Mouse (Mus musculus): ENCODE results near the gene AI467606. TPM values are rescaled to one million over a fixed set of nuclear protein-coding genes. Genes with fewer than 3 reads are reported as not detected.

Gene AI467606
- polyA plus RNA-seq, 1 experiment from 2014 or later = 1.8 TPM

- WGBS = 88% methylated on average over 4 of the region's 4 CpGs
- no peak overlapping the region for H3K4me3 ChIP-seq
- H3K27ac ChIP-seq = no peak overlapping the region
- H3K9ac ChIP-seq = no peak overlapping the region
- H3K4me2 ChIP-seq = no peak overlapping the region
- no peaks in the 10 kb centered on the region for H3K27me3 ChIP-seq
- no peaks in the 10 kb centered on the region for H3K36me3 ChIP-seq
- peaks cover 23% of the 10 kb centered on the region for H3K4me1 ChIP-seq
- H3K9me3 ChIP-seq = no peaks in the 10 kb centered on the region
- ATAC-seq (ENCODE audit: insufficient number of reproducible peaks, insufficient read depth, low FRiP score, low TSS enrichment, low read depth) = no peak
These were observed 7.8 kb downstream of the AI467606 start for GRCm38 (mm10) chr7:127098950-127099349.

- no peaks in the 10 kb centered on the region for H3K9me3 ChIP-seq
- H3K27me3 ChIP-seq = no peaks in the 10 kb centered on the region
- H3K4me3 ChIP-seq = no peak overlapping the region
- H3K36me3 ChIP-seq = no peaks in the 10 kb centered on the region
- no peak overlapping the region for H3K4me2 ChIP-seq
- H3K27ac ChIP-seq = no peak overlapping the region
- peaks cover 24% of the 10 kb centered on the region for H3K4me1 ChIP-seq
- no peak for ATAC-seq (ENCODE audit: insufficient number of reproducible peaks, insufficient read depth, low FRiP score, low TSS enrichment, low read depth)
- WGBS = 79% methylated on average over 4 of the region's 4 CpGs
- H3K9ac ChIP-seq = no peak overlapping the region
These were observed 8.4 kb downstream of the AI467606 start for GRCm38 (mm10) chr7:127099528-127099927.

DNA sequence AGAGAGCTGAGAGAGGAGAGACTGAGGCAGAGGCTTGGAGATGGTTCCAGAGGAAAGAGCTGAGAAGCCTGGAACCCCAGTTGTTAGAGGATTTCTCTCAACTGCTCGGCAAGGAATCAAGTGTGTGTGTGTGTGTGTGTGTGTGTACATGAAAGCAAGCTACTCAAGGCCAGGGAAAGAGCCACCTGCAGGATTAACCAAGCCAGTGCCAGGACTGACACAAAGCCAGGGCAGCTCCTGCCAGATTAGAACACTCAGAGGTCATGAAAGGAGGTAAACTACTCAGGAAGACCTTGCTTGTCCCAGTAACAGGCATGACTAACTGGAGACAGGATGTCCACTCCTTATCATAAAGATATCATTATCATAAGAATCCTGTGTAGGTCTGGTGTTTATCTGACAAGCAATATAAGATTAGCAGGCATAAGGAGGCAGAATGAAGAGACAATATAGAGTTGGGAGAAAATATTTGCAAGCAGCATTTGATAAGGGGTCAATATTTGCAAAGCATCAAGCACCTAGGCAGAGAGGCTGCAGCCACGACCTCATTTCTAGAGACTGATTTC is 10.4 kb downstream of the AI467606 start:
- H3K27me3 ChIP-seq = no peaks in the 10 kb centered on the region
- H3K9ac ChIP-seq = no peak overlapping the region
- no peak for ATAC-seq (ENCODE audit: insufficient number of reproducible peaks, insufficient read depth, low FRiP score, low TSS enrichment, low read depth)
- H3K9me3 ChIP-seq = no peaks in the 10 kb centered on the region
- H3K36me3 ChIP-seq = no peaks in the 10 kb centered on the region
- 34% methylated on average over 2 of the region's 2 CpGs for WGBS
- H3K4me3 ChIP-seq = no peak overlapping the region
- peaks cover 22% of the 10 kb centered on the region for H3K4me1 ChIP-seq
- H3K4me2 ChIP-seq = no peak overlapping the region
- no peak overlapping the region for H3K27ac ChIP-seq

DNA sequence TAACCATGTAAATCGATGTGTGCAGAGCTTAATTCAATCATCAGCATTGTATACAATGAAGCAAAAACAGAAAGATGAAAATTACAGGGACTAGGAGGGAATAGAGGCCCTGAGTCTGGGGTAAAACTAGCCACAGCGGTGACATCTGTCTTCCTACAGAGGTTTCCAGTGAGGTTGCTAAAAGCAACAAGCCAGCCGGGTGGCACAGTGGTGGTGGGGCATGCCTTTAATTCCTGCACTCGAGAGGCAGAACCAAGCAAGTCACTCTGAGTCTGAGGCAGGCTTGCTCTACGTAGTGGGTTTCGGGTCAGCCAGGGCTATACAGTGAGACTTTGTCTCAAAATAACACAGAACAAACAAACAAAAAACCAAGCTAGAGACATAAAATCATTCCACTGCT is 11.0 kb downstream of the AI467606 start:
- 52% methylated on average over 6 of the region's 6 CpGs for WGBS
- no peaks in the 10 kb centered on the region for H3K27me3 ChIP-seq
- no peak overlapping the region for H3K4me3 ChIP-seq
- no peak overlapping the region for H3K4me2 ChIP-seq
- no peaks in the 10 kb centered on the region for H3K9me3 ChIP-seq
- no peak overlapping the region for H3K27ac ChIP-seq
- H3K4me1 ChIP-seq = peaks cover 18% of the 10 kb centered on the region; the same call in 1 of the 2 replicates
- no peaks in the 10 kb centered on the region for H3K36me3 ChIP-seq
- ATAC-seq (ENCODE audit: insufficient number of reproducible peaks, insufficient read depth, low FRiP score, low TSS enrichment, low read depth) = no peak
- H3K9ac ChIP-seq = no peak overlapping the region

GRCm38 (mm10) chr7:127103960-127104359 is 12.8 kb downstream of the AI467606 start:
- Histone ChIP-seq H3K27me3 (no peaks in the 10 kb centered on the region), H3K4me3 (no peak overlapping the region), H3K27ac (peak overlapping the region; percentile 41; the same call in 1 of the 2 replicates), H3K9me3 (no peaks in the 10 kb centered on the region), H3K4me1 (peaks cover 13% of the 10 kb centered on the region; the same call in 1 of the 2 replicates), H3K9ac (no peak overlapping the region), H3K4me2 (no peak overlapping the region), H3K36me3 (no peaks in the 10 kb centered on the region)
- no peak for ATAC-seq (ENCODE audit: insufficient number of reproducible peaks, insufficient read depth, low FRiP score, low TSS enrichment, low read depth)
- WGBS = 69% methylated on average over 6 of the region's 6 CpGs

DNA sequence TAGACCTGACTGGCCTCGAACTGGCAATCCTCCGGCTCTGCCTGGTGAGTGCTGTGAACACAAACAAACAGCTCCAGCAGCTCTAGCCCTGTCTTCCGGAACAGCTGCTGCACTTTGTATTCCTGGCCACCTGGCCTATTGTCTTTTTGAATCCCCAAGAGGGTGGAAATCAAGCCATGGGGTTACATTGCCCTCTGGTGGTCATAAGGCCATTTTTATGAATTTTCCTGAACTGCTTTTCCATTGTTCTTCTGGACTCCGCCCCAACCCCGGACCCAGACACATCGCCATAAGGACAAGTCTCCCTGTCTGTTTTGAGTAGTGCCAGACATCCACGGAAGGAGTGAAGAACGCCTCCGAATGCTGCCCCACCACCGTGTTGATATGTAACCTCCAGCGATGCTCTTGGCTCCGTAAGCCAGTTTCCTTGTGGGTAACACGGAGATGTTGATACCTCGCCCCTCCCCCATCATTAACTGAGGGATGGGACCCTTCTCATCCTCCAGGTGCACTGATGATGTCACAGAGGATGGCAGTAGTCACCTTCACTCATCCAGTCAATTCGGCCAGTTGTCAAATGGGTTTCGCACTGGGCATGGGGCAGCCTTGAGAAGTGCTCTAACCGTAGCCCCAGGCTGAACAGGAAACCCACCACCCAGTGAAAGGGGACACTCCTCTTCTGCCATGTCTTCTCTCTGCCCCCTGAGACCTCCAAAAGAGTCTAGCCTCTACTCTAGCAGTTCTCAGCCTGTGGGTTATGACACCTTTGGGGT is 13.6 kb downstream of the AI467606 start:
- WGBS = 10% methylated on average over 17 of the region's 17 CpGs
- Histone ChIP-seq H3K9ac (peak overlapping the region; percentile 72), H3K27me3 (no peaks in the 10 kb centered on the region), H3K9me3 (no peaks in the 10 kb centered on the region), H3K4me3 (peak overlapping the region; percentile 43), H3K36me3 (no peaks in the 10 kb centered on the region), H3K4me1 (peaks cover 13% of the 10 kb centered on the region; the same call in 1 of the 2 replicates), H3K27ac (peak overlapping the region; percentile 66), H3K4me2 (peak overlapping the region; percentile 62)
- peak; percentile 63; the same call in 1 of the 2 replicates for ATAC-seq (ENCODE audit: insufficient number of reproducible peaks, insufficient read depth, low FRiP score, low TSS enrichment, low read depth)

- Histone ChIP-seq H3K9me3 (no peaks in the 10 kb centered on the region), H3K4me2 (no peak overlapping the region), H3K27me3 (no peaks in the 10 kb centered on the region), H3K4me3 (0 out of 2 replicates have a peak overlapping the region, but pooled peaks have one; percentile 43), H3K27ac (peak overlapping the region; percentile 66; the same call in 1 of the 2 replicates), H3K4me1 (peaks cover 13% of the 10 kb centered on the region; the same call in 1 of the 2 replicates), H3K9ac (no peak overlapping the region), H3K36me3 (no peaks in the 10 kb centered on the region)
- no peak for ATAC-seq (ENCODE audit: insufficient number of reproducible peaks, insufficient read depth, low FRiP score, low TSS enrichment, low read depth)
- 63% methylated on average over 7 of the region's 7 CpGs for WGBS
These were observed 14.4 kb downstream of the AI467606 start for GRCm38 (mm10) chr7:127105551-127105950.

DNA sequence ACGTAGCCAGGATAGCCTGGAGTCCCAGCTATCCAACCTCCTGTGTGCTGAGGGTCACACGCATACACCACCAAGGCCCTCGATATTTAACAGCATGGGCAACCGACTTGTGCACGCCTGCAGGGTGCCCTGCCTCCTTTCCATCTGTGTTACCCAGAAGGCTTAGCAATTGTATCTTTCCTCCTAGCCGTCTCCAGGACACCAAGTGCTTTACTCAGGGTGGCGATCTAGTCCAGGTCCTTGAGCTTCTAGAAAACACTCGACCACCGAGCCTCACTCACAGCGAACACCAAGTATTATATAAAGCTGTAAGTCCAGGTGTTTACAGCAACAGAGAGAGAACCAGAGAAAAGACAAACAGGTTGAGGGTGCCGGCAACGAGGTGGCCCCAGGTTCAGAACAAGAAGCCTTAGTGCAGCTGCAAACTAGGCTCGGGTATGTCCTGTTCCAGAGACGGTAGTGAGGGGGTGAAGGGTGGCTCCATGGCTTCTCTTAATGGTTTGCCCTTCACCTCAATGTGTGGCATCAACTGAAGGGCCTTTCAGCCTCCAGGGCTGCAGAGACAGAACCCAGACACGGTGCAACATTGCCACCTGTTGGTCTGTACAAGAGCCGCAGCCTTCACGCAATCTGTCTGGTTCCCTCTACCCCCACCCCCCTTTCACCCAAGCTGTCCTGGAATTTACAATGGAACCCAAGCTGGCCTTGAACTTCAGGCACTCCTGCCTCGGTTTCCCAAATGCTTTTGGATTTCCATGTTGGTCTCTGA is 19.3 kb downstream of the AI467606 start:
- Histone ChIP-seq H3K4me3 (no peak overlapping the region), H3K36me3 (no peaks in the 10 kb centered on the region), H3K9ac (no peak overlapping the region), H3K27me3 (no peaks in the 10 kb centered on the region), H3K9me3 (no peaks in the 10 kb centered on the region), H3K4me2 (no peak overlapping the region), H3K27ac (no peak overlapping the region), H3K4me1 (no peaks in the 10 kb centered on the region; the same call in 1 of the 2 replicates)
- ATAC-seq (ENCODE audit: insufficient number of reproducible peaks, insufficient read depth, low FRiP score, low TSS enrichment, low read depth) = no peak
- 48% methylated on average over 18 of the region's 18 CpGs for WGBS

- 41% methylated on average over 6 of the region's 6 CpGs for WGBS
- no peaks in the 10 kb centered on the region for H3K36me3 ChIP-seq
- no peak overlapping the region for H3K4me2 ChIP-seq
- ATAC-seq (ENCODE audit: insufficient number of reproducible peaks, insufficient read depth, low FRiP score, low TSS enrichment, low read depth) = no peak
- no peak overlapping the region for H3K27ac ChIP-seq
- no peaks in the 10 kb centered on the region for H3K27me3 ChIP-seq
- H3K9ac ChIP-seq = no peak overlapping the region
- H3K9me3 ChIP-seq = no peaks in the 10 kb centered on the region
- H3K4me1 ChIP-seq = peaks cover 3% of the 10 kb centered on the region
- no peak overlapping the region for H3K4me3 ChIP-seq
These were observed 20.3 kb downstream of the AI467606 start for GRCm38 (mm10) chr7:127111461-127111860.

DNA sequence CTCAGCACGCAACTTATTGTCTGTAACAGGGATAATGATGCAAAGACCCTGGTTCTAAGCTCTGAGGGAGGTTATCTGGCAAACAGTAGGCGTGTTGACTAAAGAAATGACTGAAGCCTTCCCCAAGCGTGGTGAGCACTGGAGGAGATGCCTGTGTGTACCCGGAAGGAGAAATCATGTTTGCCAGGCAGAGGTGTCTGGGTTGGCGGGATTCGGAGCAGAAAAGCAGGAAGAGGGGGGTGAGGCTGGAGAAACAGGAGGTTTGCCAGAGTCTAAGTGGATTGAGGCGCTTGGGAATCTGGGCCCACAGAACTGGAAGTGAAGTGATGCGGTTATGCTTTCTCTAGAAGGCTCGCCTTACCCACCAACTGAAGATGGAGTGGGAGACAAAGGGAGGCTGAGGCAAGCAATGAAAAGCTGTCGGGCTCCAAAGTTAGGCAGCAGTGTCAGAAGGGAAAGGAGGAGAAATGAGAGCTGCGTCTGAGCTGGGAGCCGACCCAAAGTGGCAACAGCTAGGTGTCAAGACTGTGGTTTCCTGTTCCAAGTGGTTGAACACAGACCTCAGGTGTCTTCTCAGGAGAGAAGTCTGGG is 21.2 kb downstream of the AI467606 start:
- Histone ChIP-seq H3K4me3 (no peak overlapping the region), H3K9ac (no peak overlapping the region)
- WGBS = 76% methylated on average over 12 of the region's 12 CpGs

DNA sequence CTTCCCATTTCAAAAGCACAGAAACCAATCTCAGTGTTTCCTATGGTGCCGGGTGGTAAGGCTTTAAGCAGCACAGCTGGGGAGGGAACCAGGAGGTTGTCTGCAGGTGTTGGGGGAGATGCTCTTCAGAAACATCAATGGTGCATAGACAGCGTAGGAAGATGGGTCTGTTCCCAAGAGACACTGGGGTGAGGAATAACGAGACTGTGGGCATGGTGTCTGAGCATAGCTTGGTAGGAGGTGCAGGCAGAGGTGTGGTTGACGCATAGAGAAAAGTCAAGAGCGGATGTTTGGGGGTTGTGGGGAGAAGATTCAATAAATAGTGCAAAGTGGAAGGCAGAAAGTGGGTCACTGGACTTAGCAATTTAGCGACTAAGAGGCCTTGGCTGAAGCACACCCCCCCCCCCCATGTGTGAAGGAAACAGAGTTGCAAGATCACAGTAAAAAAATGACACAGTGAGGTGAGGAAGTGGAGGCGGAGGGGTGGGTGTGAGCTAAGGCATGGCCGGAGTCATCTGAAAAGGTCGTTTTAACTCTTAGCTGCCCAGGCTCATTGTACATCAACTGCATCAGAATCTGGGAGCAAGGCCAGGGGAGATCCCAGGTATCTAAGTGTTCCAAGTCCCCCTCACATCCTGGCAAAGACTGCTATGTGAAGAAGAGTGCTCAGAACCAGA is 21.9 kb downstream of the AI467606 start:
- 50% methylated on average over 9 of the region's 9 CpGs for WGBS
- Histone ChIP-seq H3K27ac (no peak overlapping the region), H3K9ac (no peak overlapping the region), H3K27me3 (no peaks in the 10 kb centered on the region), H3K4me2 (no peak overlapping the region), H3K4me3 (no peak overlapping the region), H3K9me3 (no peaks in the 10 kb centered on the region), H3K4me1 (peaks cover 10% of the 10 kb centered on the region), H3K36me3 (no peaks in the 10 kb centered on the region)
- no peak for ATAC-seq (ENCODE audit: insufficient number of reproducible peaks, insufficient read depth, low FRiP score, low TSS enrichment, low read depth)

More for the DNA sequence above, 21.2 kb downstream of the AI467606 start:
- H3K36me3 ChIP-seq = no peaks in the 10 kb centered on the region
- H3K27me3 ChIP-seq = no peaks in the 10 kb centered on the region
- H3K4me1 ChIP-seq = peaks cover 5% of the 10 kb centered on the region
- H3K9me3 ChIP-seq = no peaks in the 10 kb centered on the region
- H3K27ac ChIP-seq = no peak overlapping the region
- no peak overlapping the region; the same call in 1 of the 2 replicates for H3K4me2 ChIP-seq
- ATAC-seq (ENCODE audit: insufficient number of reproducible peaks, insufficient read depth, low FRiP score, low TSS enrichment, low read depth) = no peak

Measured in embryonic facial prominence, embryonic 13.5 days (tissue).